Mouse (Mus musculus): ENCODE results near the gene Hnrnpf.

DNA sequence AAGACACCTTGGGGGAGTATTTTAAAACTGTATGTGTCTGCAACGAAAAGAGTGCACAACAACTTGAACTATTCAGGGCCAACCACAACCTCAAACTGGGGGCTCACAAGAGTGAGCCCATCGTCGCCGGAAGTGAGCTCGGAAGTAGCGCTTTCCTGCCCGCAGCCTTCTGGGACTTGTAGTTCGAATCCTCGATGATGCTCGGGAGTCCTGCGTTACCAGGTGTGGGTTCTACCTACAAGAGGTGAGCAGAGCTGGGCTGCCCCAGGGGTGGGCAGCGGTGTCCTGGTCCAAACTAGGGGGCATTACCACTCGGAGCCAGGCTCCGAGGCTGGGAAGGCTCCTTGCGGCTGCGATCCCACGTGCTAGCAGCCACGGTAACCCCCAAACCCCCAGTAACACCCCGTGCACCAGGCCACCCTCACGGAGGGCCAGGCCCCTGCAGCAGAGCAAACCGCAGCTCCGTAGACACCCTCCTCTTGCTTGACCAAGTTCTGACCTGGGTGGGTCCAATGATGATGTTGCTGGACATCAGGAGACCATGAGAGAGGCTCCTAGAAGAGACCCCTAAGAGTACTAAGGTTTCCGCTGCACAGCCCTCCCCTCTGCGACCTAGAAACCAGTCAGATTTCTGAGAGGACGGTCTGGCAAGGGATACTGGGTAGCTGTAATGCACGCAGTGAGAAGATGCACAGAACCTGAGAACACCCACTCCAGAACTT is 37.1 kb upstream of the Hnrnpf start:
- TF ChIP-seq CTCF (IDR thresholded peaks at IDR 0.05; ENCODE audit: low read depth, low read length) (no peak), POLR2A (IDR thresholded peaks at IDR 0.05; ENCODE audit: extremely low read depth, insufficient read depth, low read length) (no peak)
